Mouse (Mus musculus) macrophage (primary cell): ENCODE data around the gene Nxnl2. TPM values are rescaled to one million over a fixed set of nuclear protein-coding genes. Genes with fewer than 3 reads are reported as not detected.

Experiments
- H3K27ac ChIP-seq: fragments of 350-480 bp; formaldehyde crosslinking; 2 replicates; pipeline ENCODE4 v1.9.0; 2021
- H3K36me3 ChIP-seq: fragments of 350-480 bp; formaldehyde crosslinking; 2 replicates; pipeline ENCODE4 v1.9.0; 2021; ENCODE audit errors: inconsistent target
- H3K4me3 ChIP-seq: fragments of 350-480 bp; formaldehyde crosslinking; 2 replicates; pipeline ENCODE4 v1.9.0; 2021; ENCODE audit errors: inconsistent target
- H3K79me2 ChIP-seq: fragments of 350-480 bp; formaldehyde crosslinking; 2 replicates; pipeline ENCODE4 v1.9.0; 2021; ENCODE audit errors: inconsistent target
- WGBS: methylation state at CpG from one replicate; pipeline ENCODE4 v1.1.7; 2026; ENCODE audit warnings: inconsistent platforms; ENCODE audit not compliant: missing documents; 5-methylcytosine and 5-hydroxymethylcytosine counted together
- polyA plus RNA-seq: library from polyadenylated mRNA; stranded (reverse); fragments of 250-400 nt; gene quantifications from 3 replicates; pipeline ENCODE4 v1.2.4, GENCODE M21; 2018; ENCODE audit warnings: inconsistent platforms

The Nxnl2 gene
- polyA plus RNA-seq, 1 experiment from 2014 or later: not detected

GRCm38 (mm10) chr13:51155178-51156013, 15.4 kb upstream of the Nxnl2 start:
- WGBS: 95% methylated on average over 15 of the region's 15 CpGs
- H3K27ac ChIP-seq: no peak overlapping the region
- H3K36me3 ChIP-seq: peaks cover 5% of the 10 kb centered on the region; the same call in 1 of the 2 replicates
- H3K4me3 ChIP-seq: no peak overlapping the region
- H3K79me2 ChIP-seq: no peaks in the 10 kb centered on the region

- Histone ChIP-seq H3K4me3 (no peak overlapping the region), H3K36me3 (peaks cover 4% of the 10 kb centered on the region; the same call in 1 of the 2 replicates), H3K79me2 (no peaks in the 10 kb centered on the region), H3K27ac (no peak overlapping the region)
- 93% methylated on average over 6 of the region's 6 CpGs for WGBS
Measured at GRCm38 (mm10) chr13:51156014-51156386, 14.8 kb upstream of the Nxnl2 start.

GRCm38 (mm10) chr13:51157291-51157690, 13.5 kb upstream of the Nxnl2 start:
- 31% methylated on average over 3 of the region's 3 CpGs for WGBS
- H3K4me3 ChIP-seq: no peak overlapping the region
- H3K27ac ChIP-seq: no peak overlapping the region
- H3K36me3 ChIP-seq: peaks cover 4% of the 10 kb centered on the region; the same call in 1 of the 2 replicates
- no peaks in the 10 kb centered on the region for H3K79me2 ChIP-seq

- 5% methylated on average over 2 of the region's 2 CpGs for WGBS
Measured at GRCm38 (mm10) chr13:51161672-51162071, 9.2 kb upstream of the Nxnl2 start.

GRCm38 (mm10) chr13:51162246-51162645, 8.6 kb upstream of the Nxnl2 start:
- Histone ChIP-seq H3K79me2 (no peaks in the 10 kb centered on the region), H3K36me3 (no peaks in the 10 kb centered on the region), H3K4me3 (no peak overlapping the region), H3K27ac (no peak overlapping the region)
- 68% methylated on average over 5 of the region's 6 CpGs for WGBS

More at GRCm38 (mm10) chr13:51161672-51162071, 9.2 kb upstream of the Nxnl2 start:
- Histone ChIP-seq H3K27ac (no peak overlapping the region), H3K4me3 (no peak overlapping the region), H3K36me3 (no peaks in the 10 kb centered on the region), H3K79me2 (no peaks in the 10 kb centered on the region)

- H3K27ac ChIP-seq: no peak overlapping the region
- H3K36me3 ChIP-seq: no peaks in the 10 kb centered on the region
- no peak overlapping the region for H3K4me3 ChIP-seq
- no peaks in the 10 kb centered on the region for H3K79me2 ChIP-seq
- 90% methylated on average over 11 of the region's 11 CpGs for WGBS
Measured at GRCm38 (mm10) chr13:51166711-51167110, 4.1 kb upstream of the Nxnl2 start.

- H3K4me3 ChIP-seq: no peak overlapping the region
- H3K36me3 ChIP-seq: no peaks in the 10 kb centered on the region
- WGBS: 30% methylated on average over 9 of the region's 11 CpGs
- H3K79me2 ChIP-seq: no peaks in the 10 kb centered on the region
- H3K27ac ChIP-seq: no peak overlapping the region
Measured at GRCm38 (mm10) chr13:51170215-51170614, 607 bp upstream of the Nxnl2 start.

GRCm38 (mm10) chr13:51172601-51173000, 1.8 kb downstream of the Nxnl2 start:
- WGBS: 94% methylated on average over 7 of the region's 7 CpGs

GRCm38 (mm10) chr13:51178932-51179331, 8.1 kb downstream of the Nxnl2 start:
- WGBS: 89% methylated on average over 8 of the region's 10 CpGs
- no peak overlapping the region for H3K27ac ChIP-seq
- H3K36me3 ChIP-seq: no peaks in the 10 kb centered on the region
- H3K4me3 ChIP-seq: no peak overlapping the region
- no peaks in the 10 kb centered on the region for H3K79me2 ChIP-seq

More at GRCm38 (mm10) chr13:51172601-51173000, 1.8 kb downstream of the Nxnl2 start:
- Histone ChIP-seq H3K79me2 (no peaks in the 10 kb centered on the region), H3K36me3 (no peaks in the 10 kb centered on the region), H3K27ac (no peak overlapping the region), H3K4me3 (no peak overlapping the region)

GRCm38 (mm10) chr13:51179362-51179761, 8.5 kb downstream of the Nxnl2 start:
- Histone ChIP-seq H3K27ac (no peak overlapping the region), H3K36me3 (no peaks in the 10 kb centered on the region), H3K79me2 (no peaks in the 10 kb centered on the region), H3K4me3 (no peak overlapping the region)
- 43% methylated on average over 3 of the region's 3 CpGs for WGBS

GRCm38 (mm10) chr13:51182236-51182635, 11.4 kb downstream of the Nxnl2 start:
- Histone ChIP-seq H3K79me2 (no peaks in the 10 kb centered on the region), H3K36me3 (no peaks in the 10 kb centered on the region), H3K4me3 (no peak overlapping the region), H3K27ac (no peak overlapping the region)
- WGBS: 93% methylated on average over 6 of the region's 7 CpGs

GRCm38 (mm10) chr13:51184896-51185295, 14.1 kb downstream of the Nxnl2 start:
- H3K4me3 ChIP-seq: no peak overlapping the region
- 93% methylated on average over 3 of the region's 3 CpGs for WGBS
- H3K27ac ChIP-seq: no peak overlapping the region
- H3K36me3 ChIP-seq: no peaks in the 10 kb centered on the region
- H3K79me2 ChIP-seq: no peaks in the 10 kb centered on the region

GRCm38 (mm10) chr13:51190336-51190735, 19.5 kb downstream of the Nxnl2 start:
- Histone ChIP-seq H3K79me2 (no peaks in the 10 kb centered on the region), H3K27ac (no peak overlapping the region), H3K4me3 (no peak overlapping the region), H3K36me3 (no peaks in the 10 kb centered on the region)
- 93% methylated on average over 1 of the region's 3 CpGs for WGBS

GRCm38 (mm10) chr13:51191416-51192140, 20.8 kb downstream of the Nxnl2 start:
- no peaks in the 10 kb centered on the region for H3K79me2 ChIP-seq
- 76% methylated on average over 6 of the region's 6 CpGs for WGBS
- H3K27ac ChIP-seq: no peak overlapping the region
- H3K4me3 ChIP-seq: no peak overlapping the region
- no peaks in the 10 kb centered on the region for H3K36me3 ChIP-seq

GRCm38 (mm10) chr13:51193893-51194292, 23.1 kb downstream of the Nxnl2 start:
- Histone ChIP-seq H3K36me3 (no peaks in the 10 kb centered on the region), H3K27ac (no peak overlapping the region), H3K79me2 (no peaks in the 10 kb centered on the region), H3K4me3 (no peak overlapping the region)
- WGBS: 18% methylated on average over 15 of the region's 15 CpGs
